Mouse (Mus musculus): ENCODE data around the gene Pou4f1. TPM values are rescaled to one million over a fixed set of nuclear protein-coding genes. Genes with fewer than 3 reads are reported as not detected.
"Not testable (repeated sequence)": the region's sequence is repeated elsewhere in the genome, so short reads cannot be mapped to it uniquely, and the experiment has no call there.

Pou4f1 gene
- polyA plus RNA-seq (2015; fragmentation: Nextera tagmentation; extraction: Ambion mirVana) = 0.24 and 0.31 TPM in 2 replicates

- peaks cover 97% of the 10 kb centered on the region for H3K27me3 ChIP-seq
- no peaks in the 10 kb centered on the region for H3K9me3 ChIP-seq
- H3K4me3 ChIP-seq = peak within 1 kb of the TSS; percentile 53
- WGBS = under 1% methylated on average over 61 of the region's 62 CpGs
- H3K9ac ChIP-seq = no peak within 1 kb of the TSS
- H3K4me1 ChIP-seq = peaks cover 33% of the 10 kb centered on the region
- peak within 1 kb of the TSS; percentile 89 for H3K4me2 ChIP-seq
- ATAC-seq (ENCODE audit: borderline replicate concordance, extremely low read depth, low FRiP score, low TSS enrichment) = peak; percentile 85; the same call in 1 of the 2 replicates
- no peaks in the 10 kb centered on the region for H3K36me3 ChIP-seq
- H3K27ac ChIP-seq = no peak within 1 kb of the TSS
These were observed at the start of gene Pou4f1 for GRCm38 (mm10) chr14:104467966-104468622. Gene Pou4f1 (minus strand): TSS chr14:104467999.

- H3K4me1 ChIP-seq = no peaks in the 10 kb centered on the region
- no peak overlapping the region for H3K4me3 ChIP-seq
- H3K27me3 ChIP-seq = no peaks in the 10 kb centered on the region
- no peak for ATAC-seq (ENCODE audit: borderline replicate concordance, extremely low read depth, low FRiP score, low TSS enrichment)
- no peak overlapping the region for H3K9ac ChIP-seq
- no peaks in the 10 kb centered on the region for H3K9me3 ChIP-seq
- 80% methylated on average over 1 of the region's 1 CpGs for WGBS
- no peak overlapping the region for H3K4me2 ChIP-seq
- no peak overlapping the region for H3K27ac ChIP-seq
- peaks cover 8% of the 10 kb centered on the region for H3K36me3 ChIP-seq
These were observed 43.9 kb upstream of the Pou4f1 start for GRCm38 (mm10) chr14:104511664-104512063.

GRCm38 (mm10) chr14:104502761-104503160, 35.0 kb upstream of the Pou4f1 start:
- not testable (repeated sequence) for H3K4me3 ChIP-seq; H3K9me3 ChIP-seq; ATAC-seq (ENCODE audit: borderline replicate concordance, extremely low read depth, low FRiP score, low TSS enrichment); H3K4me1 ChIP-seq; H3K27me3 ChIP-seq; H3K9ac ChIP-seq; H3K27ac ChIP-seq; H3K4me2 ChIP-seq
- peaks cover 54% of the 10 kb centered on the region for H3K36me3 ChIP-seq
- 71% methylated on average over 3 of the region's 3 CpGs for WGBS

DNA sequence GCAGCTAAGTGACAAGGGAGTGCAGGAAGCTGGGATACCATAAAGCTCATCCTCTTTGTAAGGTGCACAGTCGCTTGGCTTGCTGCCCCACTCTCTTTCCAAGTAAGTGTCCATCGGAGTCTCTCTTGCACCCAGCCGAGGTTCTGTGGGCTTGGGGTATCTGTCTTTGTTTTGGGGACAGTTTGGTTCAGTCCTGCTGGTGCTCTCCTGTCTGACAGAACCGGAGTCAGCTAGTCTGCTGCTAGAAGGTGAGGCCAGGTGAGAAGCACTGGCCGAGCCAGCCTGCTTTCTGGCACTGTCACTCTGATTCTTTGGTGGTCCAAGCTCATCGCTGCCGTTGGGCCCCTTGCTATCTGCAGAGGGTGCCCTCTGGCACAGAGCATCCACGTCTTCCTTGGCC, 12.0 kb upstream of the Pou4f1 start:
- WGBS = 84% methylated on average over 8 of the region's 8 CpGs

GRCm38 (mm10) chr14:104478593-104478992, 10.8 kb upstream of the Pou4f1 start:
- Histone ChIP-seq H3K9me3 (no peaks in the 10 kb centered on the region), H3K4me3 (no peak overlapping the region), H3K4me2 (no peak overlapping the region), H3K36me3 (peaks cover 19% of the 10 kb centered on the region; the same call in 1 of the 2 replicates), H3K27me3 (peaks cover 29% of the 10 kb centered on the region), H3K4me1 (peaks cover 7% of the 10 kb centered on the region), H3K9ac (no peak overlapping the region), H3K27ac (no peak overlapping the region)
- no peak for ATAC-seq (ENCODE audit: borderline replicate concordance, extremely low read depth, low FRiP score, low TSS enrichment)
- 85% methylated on average over 5 of the region's 5 CpGs for WGBS

More for the DNA sequence above, 12.0 kb upstream of the Pou4f1 start:
- Histone ChIP-seq H3K27me3 (peaks cover 18% of the 10 kb centered on the region), H3K9me3 (no peaks in the 10 kb centered on the region), H3K9ac (no peak overlapping the region), H3K4me2 (no peak overlapping the region), H3K4me3 (no peak overlapping the region), H3K27ac (no peak overlapping the region), H3K36me3 (peaks cover 19% of the 10 kb centered on the region; the same call in 1 of the 2 replicates), H3K4me1 (no peaks in the 10 kb centered on the region)
- no peak for ATAC-seq (ENCODE audit: borderline replicate concordance, extremely low read depth, low FRiP score, low TSS enrichment)

DNA sequence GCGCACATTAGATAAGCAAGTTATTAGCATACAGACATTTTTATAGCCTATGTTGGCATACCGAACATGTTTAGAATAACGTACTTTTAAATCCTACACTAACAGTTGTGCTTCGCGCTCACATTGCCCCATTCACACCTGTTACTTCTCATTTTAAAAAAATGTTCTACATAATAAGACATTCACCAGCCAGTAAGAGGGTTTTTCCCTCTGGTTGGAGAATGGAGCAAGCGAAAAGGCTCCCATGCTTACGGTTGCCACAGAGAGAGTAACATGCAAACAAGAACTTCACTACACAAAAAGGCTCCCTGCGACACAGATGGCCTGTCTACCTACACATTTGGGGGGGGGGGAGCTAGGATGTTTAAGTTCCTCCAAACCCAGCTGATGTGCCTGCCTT, 9.8 kb upstream of the Pou4f1 start:
- WGBS = 93% methylated on average over 8 of the region's 8 CpGs
- peaks cover 15% of the 10 kb centered on the region for H3K4me1 ChIP-seq
- H3K4me3 ChIP-seq = no peak overlapping the region
- H3K4me2 ChIP-seq = no peak overlapping the region
- peaks cover 19% of the 10 kb centered on the region; the same call in 1 of the 2 replicates for H3K36me3 ChIP-seq
- H3K9ac ChIP-seq = no peak overlapping the region
- no peaks in the 10 kb centered on the region for H3K9me3 ChIP-seq
- peaks cover 38% of the 10 kb centered on the region for H3K27me3 ChIP-seq
- no peak for ATAC-seq (ENCODE audit: borderline replicate concordance, extremely low read depth, low FRiP score, low TSS enrichment)
- no peak overlapping the region for H3K27ac ChIP-seq

GRCm38 (mm10) chr14:104475438-104475837, 7.6 kb upstream of the Pou4f1 start:
- H3K9me3 ChIP-seq = no peaks in the 10 kb centered on the region

GRCm38 (mm10) chr14:104468623-104468970, 798 bp upstream of the Pou4f1 start:
- no peak overlapping the region for H3K27ac ChIP-seq
- H3K9me3 ChIP-seq = no peaks in the 10 kb centered on the region
- H3K4me1 ChIP-seq = peaks cover 36% of the 10 kb centered on the region
- WGBS = 10% methylated on average over 6 of the region's 6 CpGs
- no peak overlapping the region for H3K4me2 ChIP-seq
- H3K27me3 ChIP-seq = peaks cover 95% of the 10 kb centered on the region
- no peak overlapping the region for H3K4me3 ChIP-seq
- H3K36me3 ChIP-seq = no peaks in the 10 kb centered on the region
- ATAC-seq (ENCODE audit: borderline replicate concordance, extremely low read depth, low FRiP score, low TSS enrichment) = no peak
- H3K9ac ChIP-seq = no peak overlapping the region

More at GRCm38 (mm10) chr14:104475438-104475837, 7.6 kb upstream of the Pou4f1 start:
- no peak overlapping the region for H3K27ac ChIP-seq
- no peak for ATAC-seq (ENCODE audit: borderline replicate concordance, extremely low read depth, low FRiP score, low TSS enrichment)
- H3K9ac ChIP-seq = no peak overlapping the region
- peaks cover 56% of the 10 kb centered on the region for H3K27me3 ChIP-seq
- H3K4me3 ChIP-seq = no peak overlapping the region
- H3K4me2 ChIP-seq = no peak overlapping the region
- WGBS = 76% methylated on average over 1 of the region's 1 CpGs
- H3K36me3 ChIP-seq = peaks cover 19% of the 10 kb centered on the region; the same call in 1 of the 2 replicates
- H3K4me1 ChIP-seq = peaks cover 21% of the 10 kb centered on the region

- Histone ChIP-seq H3K4me2 (peak overlapping the region; percentile 89), H3K9me3 (no peaks in the 10 kb centered on the region), H3K27ac (no peak overlapping the region), H3K4me1 (peaks cover 28% of the 10 kb centered on the region; the same call in 1 of the 2 replicates), H3K27me3 (peaks cover 96% of the 10 kb centered on the region), H3K4me3 (peak overlapping the region; percentile 53), H3K36me3 (no peaks in the 10 kb centered on the region), H3K9ac (no peak overlapping the region)
- WGBS = under 1% methylated on average over 101 of the region's 101 CpGs
- ATAC-seq (ENCODE audit: borderline replicate concordance, extremely low read depth, low FRiP score, low TSS enrichment) = peak; percentile 62; the same call in 1 of the 2 replicates
These were observed 450 bp downstream of the Pou4f1 start for GRCm38 (mm10) chr14:104467133-104467965.

GRCm38 (mm10) chr14:104466557-104466956, 1.2 kb downstream of the Pou4f1 start:
- Histone ChIP-seq H3K9me3 (no peaks in the 10 kb centered on the region), H3K27ac (no peak overlapping the region), H3K9ac (no peak overlapping the region), H3K36me3 (no peaks in the 10 kb centered on the region), H3K4me1 (peaks cover 22% of the 10 kb centered on the region; the same call in 1 of the 2 replicates), H3K27me3 (peaks cover 95% of the 10 kb centered on the region), H3K4me2 (peak overlapping the region; percentile 89), H3K4me3 (peak overlapping the region; percentile 53)
- under 1% methylated on average over 38 of the region's 43 CpGs for WGBS
- ATAC-seq (ENCODE audit: borderline replicate concordance, extremely low read depth, low FRiP score, low TSS enrichment) = no peak

GRCm38 (mm10) chr14:104465483-104466235, 2.1 kb downstream of the Pou4f1 start:
- Histone ChIP-seq H3K27me3 (peaks cover 95% of the 10 kb centered on the region), H3K4me3 (peak overlapping the region; percentile 25), H3K4me1 (peaks cover 22% of the 10 kb centered on the region; the same call in 1 of the 2 replicates), H3K9ac (no peak overlapping the region), H3K36me3 (no peaks in the 10 kb centered on the region), H3K9me3 (no peaks in the 10 kb centered on the region), H3K27ac (no peak overlapping the region), H3K4me2 (peak overlapping the region; percentile 89)
- no peak for ATAC-seq (ENCODE audit: borderline replicate concordance, extremely low read depth, low FRiP score, low TSS enrichment)
- whole genome bisulfite sequencing = 1% methylated on average over 59 of the region's 64 CpGs

Measured in lung, embryonic 15.5 days (tissue).